ENCODE assay signal across 9 mouse cellular contexts in the genomic region with DNA sequence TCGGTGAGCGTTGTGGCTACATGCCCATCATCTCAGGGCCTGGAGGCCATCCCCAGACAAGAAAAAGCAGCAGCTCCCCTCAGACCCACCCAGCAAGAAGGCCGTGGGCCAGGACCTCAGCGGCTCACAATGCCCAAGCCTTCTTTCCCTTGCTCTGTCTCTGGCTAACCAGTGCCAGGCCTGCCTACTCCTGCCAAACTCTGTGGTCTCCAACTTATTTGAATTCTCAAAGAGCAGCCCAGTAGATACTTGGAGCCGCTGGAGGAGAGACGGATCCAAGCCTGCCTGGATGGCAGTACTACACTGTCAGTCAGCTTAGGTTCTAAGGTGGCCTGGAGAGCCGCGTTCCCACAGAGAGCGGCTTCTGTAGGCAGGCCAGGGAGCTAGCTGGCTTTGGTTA. TPM values are rescaled to one million over a fixed set of nuclear protein-coding genes. Genes with fewer than 3 reads are reported as not detected.
DNase-seq lines count a peak whose midpoint lies in the region; ATAC-seq and TF ChIP-seq lines count a peak whose summit lies in the region.
"Had no signal": no experiment of that assay in that cellular context is flagged by ENCODE, and none has a peak within 500 bp of the region (broad histone marks: within the 10 kb centered on the region; RNA-seq: fewer than 3 reads in every experiment).

No protein-coding gene starts in this region.

- 87% methylated on average over 9 of the region's 9 CpGs for WGBS in heart, embryonic 15.5 days

- no peaks in the 10 kb centered on the region for H3K9me3 ChIP-seq in heart, embryonic 15.5 days (replicated peaks)

- H3K4me3 ChIP-seq in left cerebral cortex, adult 2 months = no peak overlapping the region
- no peak overlapping the region for H3K4me3 ChIP-seq in heart, embryonic 15.5 days
- H3K4me3 ChIP-seq: erythroblast, embryonic 14.5 days had no signal

- no peaks in the 10 kb centered on the region for H3K27me3 ChIP-seq in heart, embryonic 15.5 days

- no peak for ATAC-seq in heart, embryonic 15.5 days (replicated peaks; ENCODE audit: insufficient number of reproducible peaks, insufficient read depth, low FRiP score, low read depth)
- ATAC-seq in megakaryocyte progenitor cell, adult 5-6 weeks (replicated peaks; ENCODE audit: poor library complexity) = no peak

- DNase-seq in cerebellum, postnatal 10 days = peak; percentile 69 to 82
- no peak for DNase-seq in cerebellum, adult 9-10 months
- peak in 1 of 2 experiments; percentile 32 for DNase-seq in left cerebral cortex, adult 2 months (ENCODE audit: extremely low spot score in 1 of 2, low spot score in 2 of 2)
- no peak for DNase-seq in left cerebral cortex, adult 11 months (ENCODE audit: low spot score)
- DNase-seq in left cerebral cortex, postnatal 4 days = peak; percentile 75
- DNase-seq in adrenal gland, postnatal 36 days = no peak

- peaks cover 73% of the 10 kb centered on the region for H3K4me1 ChIP-seq in heart, embryonic 15.5 days (replicated peaks)

- no peak overlapping the region; the same call in 1 of the 2 replicates for H3K9ac ChIP-seq in heart, embryonic 15.5 days

- intact Hi-C loops in left cerebral cortex, adult 2 months (cut with DNase I) = no loop called here
- intact Hi-C loops in left cerebral cortex, postnatal 4 days (cut with DNase I) = no loop called here

- no peak overlapping the region for H3K4me2 ChIP-seq in heart, embryonic 15.5 days

- no peak for TF ChIP-seq CTCF in left cerebral cortex, adult 2 months (IDR thresholded peaks at IDR 0.05)

- no peaks in the 10 kb centered on the region for H3K36me3 ChIP-seq in heart, embryonic 15.5 days

- peak overlapping the region; percentile 16; the same call in 1 of the 2 replicates for H3K27ac ChIP-seq in left cerebral cortex, adult 2 months
- H3K27ac ChIP-seq in heart, embryonic 15.5 days = peak overlapping the region; percentile 97

RNA-seq across cellular contexts. Expression of a gene that starts 24.4 kb away (rescaled TPM):
- 100 to 1,000 TPM; 670 to 735 TPM for total RNA-seq in left cerebral cortex, adult 2 months (2021)
- polyA plus RNA-seq in heart, embryonic 15.5 days (2015; fragmentation: Nextera tagmentation; extraction: Ambion mirVana) = 288 and 291 TPM in 2 replicates
- 100 to 1,000 TPM; 385 to 392 TPM for total RNA-seq in left cerebral cortex, postnatal 4 days (2021)
- 100 to 1,000 TPM; 195 to 199 TPM for total RNA-seq in adrenal gland, postnatal 36 days (2021)
- total RNA-seq in megakaryocyte progenitor cell, adult 5-6 weeks (2015) = 72.8 and 78.3 TPM in 2 replicates
- 98.4 and 99.1 TPM in 2 replicates for total RNA-seq in megakaryocyte progenitor cell, adult 5-6 weeks (2017)

Comparison
In these comparisons a context has a peak if more than half of its experiments do, and no peak if none do; other contexts are left out.
1. DNase-seq: peak in cerebellum, postnatal 10 days (2 of 2) and left cerebral cortex, postnatal 4 days (single experiment); none in cerebellum, adult 9-10 months (single experiment), left cerebral cortex, adult 11 months (single experiment) and adrenal gland, postnatal 36 days (0 of 2).